Mouse (Mus musculus) limb, embryonic 12.5 days (tissue): Measurements from ENCODE around the gene Tspan2. TPM values are rescaled to one million over a fixed set of nuclear protein-coding genes. Genes with fewer than 3 reads are reported as not detected.

Source experiments
- ATAC-seq: fragments of 200-750 bp; cut with Nextera tagmentation; 2 replicates; pipeline ENCODE4 v1.8.0; 2017; ENCODE audit warnings: low read depth, moderate TSS enrichment; ENCODE audit not compliant: insufficient number of reproducible peaks, insufficient read depth, low FRiP score, low TSS enrichment
- H3K27ac ChIP-seq: fragments of 300-500 bp; sonication (generic); 2 replicates; pipeline ENCODE4 v1.5.1; 2016; ENCODE audit warnings: mild to moderate bottlenecking, moderate library complexity
- H3K27me3 ChIP-seq: fragments of 300-500 bp; sonication (generic); 2 replicates; pipeline ENCODE4 v1.6.1; 2016; ENCODE audit warnings: mild to moderate bottlenecking, moderate library complexity
- H3K36me3 ChIP-seq: fragments of 300-500 bp; sonication (generic); 2 replicates; pipeline ENCODE4 v1.6.1; 2016; ENCODE audit warnings: mild to moderate bottlenecking, moderate library complexity
- H3K4me1 ChIP-seq: fragments of 300-500 bp; sonication (generic); replicated peaks from 2 replicates; pipeline ENCODE4 v1.6.1; 2016
- H3K4me2 ChIP-seq: fragments of 300-500 bp; sonication (generic); 2 replicates; pipeline ENCODE4 v1.6.1; 2016; ENCODE audit warnings: mild to moderate bottlenecking, moderate library complexity
- H3K4me3 ChIP-seq: fragments of 300-500 bp; sonication (generic); replicated peaks from 2 replicates; pipeline ENCODE4 v1.5.1; 2016; ENCODE audit warnings: mild to moderate bottlenecking
- H3K9ac ChIP-seq: fragments of 300-500 bp; sonication (generic); replicated peaks from 2 replicates; pipeline ENCODE4 v1.6.1; 2016; ENCODE audit warnings: mild to moderate bottlenecking, moderate library complexity
- H3K9me3 ChIP-seq: fragments of 300-500 bp; sonication (generic); 2 replicates; pipeline ENCODE4 v1.6.1; 2016; ENCODE audit warnings: mild to moderate bottlenecking, moderate library complexity
- WGBS: fragments of 180-500 bp; shearing (Covaris S2); methylation state at CpG from one replicate; pipeline ENCODE4 v1.1.7; 2016; 5-methylcytosine and 5-hydroxymethylcytosine counted together
- polyA plus RNA-seq: library from polyadenylated mRNA; unstranded; fragments of >200 nt; fragmentation: Nextera tagmentation; extraction: Ambion mirVana; gene quantifications from 2 replicates; pipeline ENCODE4 v1.2.1, GENCODE M21; 2016

Tspan2 gene
- polyA plus RNA-seq, 1 experiment from 2014 or later = 5.6 TPM

DNA sequence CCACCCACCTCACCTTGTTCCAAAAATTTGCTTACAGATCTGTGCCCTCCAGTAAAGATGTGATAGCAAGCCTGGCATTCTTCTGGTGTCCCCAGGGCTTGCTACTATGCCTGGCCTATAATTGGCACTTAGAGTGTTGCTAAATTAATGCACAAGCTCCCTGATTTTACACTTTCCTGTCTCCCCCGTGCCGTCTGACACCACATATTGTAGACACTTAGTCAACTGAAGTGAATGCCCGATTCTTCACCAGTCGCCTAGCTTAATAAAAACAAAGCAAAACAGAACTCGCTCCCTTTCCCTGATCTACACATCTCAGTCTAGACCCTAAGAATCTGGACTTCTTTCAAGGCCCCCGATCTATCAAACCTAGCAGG, 405 bp upstream of the Tspan2 start:
- Histone ChIP-seq H3K4me2 (peak overlapping the region; percentile 78), H3K9ac (peak overlapping the region; percentile 58), H3K27ac (peak overlapping the region; percentile 42; the same call in 1 of the 2 replicates), H3K9me3 (no peaks in the 10 kb centered on the region), H3K4me3 (peak overlapping the region; percentile 64), H3K36me3 (no peaks in the 10 kb centered on the region), H3K4me1 (peaks cover 11% of the 10 kb centered on the region), H3K27me3 (peaks cover 6% of the 10 kb centered on the region; the same call in 1 of the 2 replicates)
- WGBS = 33% methylated on average over 6 of the region's 6 CpGs
- no peak for ATAC-seq

- peak; percentile 61; the same call in 1 of the 2 replicates for ATAC-seq
- H3K4me2 ChIP-seq = peak overlapping the region; percentile 78
- peak overlapping the region; percentile 0; the same call in 1 of the 2 replicates for H3K27ac ChIP-seq
- no peaks in the 10 kb centered on the region for H3K36me3 ChIP-seq
- peaks cover 6% of the 10 kb centered on the region; the same call in 1 of the 2 replicates for H3K27me3 ChIP-seq
- H3K9ac ChIP-seq = peak overlapping the region; percentile 58
- no peaks in the 10 kb centered on the region for H3K9me3 ChIP-seq
- WGBS = under 1% methylated on average over 33 of the region's 33 CpGs
- peak overlapping the region; percentile 64 for H3K4me3 ChIP-seq
- H3K4me1 ChIP-seq = peaks cover 11% of the 10 kb centered on the region
These were observed 766 bp downstream of the Tspan2 start for GRCm38 (mm10) chr3:102735031-102735558.

DNA sequence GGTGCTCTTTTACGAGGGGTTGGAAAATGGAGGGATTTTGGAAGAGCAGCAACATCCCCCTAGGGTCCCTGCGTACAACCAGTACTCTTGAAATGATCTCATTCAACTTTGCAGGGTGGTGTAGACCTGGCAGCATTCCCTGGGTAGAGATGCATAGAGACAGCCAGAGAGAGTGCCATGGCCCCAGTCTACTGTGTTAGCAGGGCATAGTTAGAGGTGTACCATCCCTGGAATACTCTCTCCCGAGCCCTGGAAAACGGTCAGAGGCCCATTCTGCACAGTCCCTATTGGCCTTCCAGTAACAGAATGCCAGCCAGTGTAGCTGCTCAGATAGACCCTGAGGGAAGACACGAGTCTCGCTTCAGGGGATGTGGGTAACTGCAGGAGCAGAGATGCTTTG, 1.3 kb downstream of the Tspan2 start:
- Histone ChIP-seq H3K4me3 (peak overlapping the region; percentile 64), H3K4me1 (peaks cover 11% of the 10 kb centered on the region), H3K27me3 (peaks cover 6% of the 10 kb centered on the region; the same call in 1 of the 2 replicates), H3K9ac (no peak overlapping the region), H3K36me3 (no peaks in the 10 kb centered on the region), H3K27ac (no peak overlapping the region), H3K4me2 (peak overlapping the region; percentile 78), H3K9me3 (no peaks in the 10 kb centered on the region)
- no peak for ATAC-seq
- WGBS = 63% methylated on average over 6 of the region's 6 CpGs

DNA sequence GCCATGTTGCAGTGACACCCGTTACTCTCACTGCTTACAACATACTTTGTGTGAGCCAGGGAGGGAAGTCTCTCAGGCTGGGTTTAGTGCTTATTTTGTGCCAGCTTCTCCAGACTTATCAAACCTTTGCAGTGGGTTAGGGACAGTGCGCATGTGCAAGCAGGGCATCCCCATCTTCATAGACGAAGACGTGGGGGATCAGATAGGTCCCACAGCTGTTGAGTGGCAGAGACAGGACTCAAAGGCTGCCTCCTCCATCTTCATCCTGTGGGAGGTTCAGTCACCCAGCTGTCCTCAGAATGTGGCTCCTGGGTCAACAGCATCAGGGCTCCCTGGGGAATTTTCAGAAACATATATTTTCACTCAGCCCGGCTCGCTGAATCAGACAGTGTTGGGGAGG, 2.1 kb downstream of the Tspan2 start:
- Histone ChIP-seq H3K4me3 (no peak overlapping the region), H3K4me1 (peaks cover 11% of the 10 kb centered on the region), H3K36me3 (no peaks in the 10 kb centered on the region), H3K4me2 (no peak overlapping the region), H3K9me3 (no peaks in the 10 kb centered on the region), H3K27me3 (peaks cover 6% of the 10 kb centered on the region; the same call in 1 of the 2 replicates), H3K27ac (no peak overlapping the region), H3K9ac (no peak overlapping the region)
- ATAC-seq = no peak
- WGBS = 80% methylated on average over 6 of the region's 6 CpGs

DNA sequence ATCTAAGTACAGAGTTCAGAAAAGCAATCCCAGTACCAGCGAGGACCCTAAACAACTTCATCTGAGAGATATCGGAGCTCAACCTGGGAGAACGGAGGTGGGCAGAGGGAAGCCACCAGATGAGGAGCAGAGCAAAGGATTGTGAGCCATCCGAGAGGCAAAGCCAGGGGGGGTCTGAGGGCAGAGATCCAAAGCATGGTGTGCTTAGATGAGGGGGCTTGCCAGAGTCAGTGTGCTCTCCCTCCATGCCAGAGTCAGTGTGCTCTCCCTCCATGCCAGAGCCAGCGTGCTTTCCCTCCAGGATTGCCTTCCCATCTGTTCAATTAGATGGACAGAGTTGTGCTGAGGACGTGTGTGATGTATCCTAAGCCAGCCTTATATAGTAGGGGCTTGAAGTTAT, 2.8 kb downstream of the Tspan2 start:
- Histone ChIP-seq H3K27me3 (peaks cover 6% of the 10 kb centered on the region; the same call in 1 of the 2 replicates), H3K4me3 (no peak overlapping the region), H3K4me1 (peaks cover 11% of the 10 kb centered on the region), H3K9ac (no peak overlapping the region), H3K27ac (no peak overlapping the region), H3K4me2 (no peak overlapping the region), H3K9me3 (no peaks in the 10 kb centered on the region), H3K36me3 (no peaks in the 10 kb centered on the region)
- no peak for ATAC-seq
- WGBS = 77% methylated on average over 6 of the region's 6 CpGs

GRCm38 (mm10) chr3:102738161-102738901, 4.0 kb downstream of the Tspan2 start:
- no peak overlapping the region for H3K9ac ChIP-seq
- H3K36me3 ChIP-seq = no peaks in the 10 kb centered on the region
- WGBS = 75% methylated on average over 10 of the region's 10 CpGs
- H3K27me3 ChIP-seq = peaks cover 6% of the 10 kb centered on the region; the same call in 1 of the 2 replicates
- no peak overlapping the region for H3K4me2 ChIP-seq
- no peak overlapping the region for H3K4me3 ChIP-seq
- no peak for ATAC-seq
- H3K9me3 ChIP-seq = no peaks in the 10 kb centered on the region
- H3K4me1 ChIP-seq = peaks cover 14% of the 10 kb centered on the region
- H3K27ac ChIP-seq = no peak overlapping the region

DNA sequence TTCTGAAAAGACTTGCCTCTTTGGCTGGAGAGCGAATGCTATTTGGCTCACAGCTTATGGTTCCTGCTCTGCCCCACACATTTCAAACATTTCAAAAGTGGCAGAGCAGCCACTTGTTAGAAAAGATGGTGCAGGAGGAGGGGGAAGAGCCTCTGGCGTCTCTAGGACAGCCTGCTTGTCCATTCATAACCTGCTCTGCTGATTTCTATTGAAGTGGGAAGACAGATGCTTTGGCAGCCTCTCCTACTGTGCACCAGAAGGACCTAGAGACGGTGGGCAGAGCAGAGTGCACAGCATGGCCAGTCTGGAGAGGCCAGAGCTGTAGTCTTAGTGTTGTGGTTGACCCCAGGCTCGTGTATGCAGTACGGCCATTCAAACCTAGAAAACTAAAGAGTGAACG, 4.6 kb downstream of the Tspan2 start:
- WGBS = 90% methylated on average over 6 of the region's 6 CpGs
- peaks cover 6% of the 10 kb centered on the region; the same call in 1 of the 2 replicates for H3K27me3 ChIP-seq
- H3K4me3 ChIP-seq = no peak overlapping the region
- no peaks in the 10 kb centered on the region for H3K9me3 ChIP-seq
- no peak overlapping the region for H3K27ac ChIP-seq
- H3K4me1 ChIP-seq = peaks cover 14% of the 10 kb centered on the region
- no peak for ATAC-seq
- H3K9ac ChIP-seq = no peak overlapping the region
- no peaks in the 10 kb centered on the region for H3K36me3 ChIP-seq
- no peak overlapping the region for H3K4me2 ChIP-seq

- Histone ChIP-seq H3K4me2 (no peak overlapping the region), H3K27ac (no peak overlapping the region), H3K27me3 (no peaks in the 10 kb centered on the region), H3K36me3 (no peaks in the 10 kb centered on the region), H3K9ac (no peak overlapping the region), H3K4me3 (no peak overlapping the region), H3K9me3 (no peaks in the 10 kb centered on the region), H3K4me1 (peaks cover 14% of the 10 kb centered on the region)
- ATAC-seq = no peak
- 82% methylated on average over 4 of the region's 4 CpGs for WGBS
These were observed 8.4 kb downstream of the Tspan2 start for GRCm38 (mm10) chr3:102742725-102743124.

GRCm38 (mm10) chr3:102743202-102743601, 8.9 kb downstream of the Tspan2 start:
- H3K4me1 ChIP-seq = peaks cover 14% of the 10 kb centered on the region
- H3K27ac ChIP-seq = no peak overlapping the region
- no peak overlapping the region for H3K4me2 ChIP-seq
- no peaks in the 10 kb centered on the region for H3K9me3 ChIP-seq
- no peaks in the 10 kb centered on the region for H3K36me3 ChIP-seq
- H3K4me3 ChIP-seq = no peak overlapping the region
- no peaks in the 10 kb centered on the region for H3K27me3 ChIP-seq
- no peak overlapping the region for H3K9ac ChIP-seq
- ATAC-seq = no peak
- WGBS = 78% methylated on average over 4 of the region's 4 CpGs

- Histone ChIP-seq H3K27ac (peak overlapping the region; percentile 35; the same call in 1 of the 2 replicates), H3K4me3 (no peak overlapping the region), H3K4me1 (peaks cover 14% of the 10 kb centered on the region), H3K4me2 (no peak overlapping the region), H3K36me3 (no peaks in the 10 kb centered on the region), H3K9me3 (no peaks in the 10 kb centered on the region), H3K27me3 (no peaks in the 10 kb centered on the region), H3K9ac (no peak overlapping the region)
- WGBS = 90% methylated on average over 9 of the region's 9 CpGs
- no peak for ATAC-seq
These were observed 9.6 kb downstream of the Tspan2 start for GRCm38 (mm10) chr3:102743781-102744471.

GRCm38 (mm10) chr3:102744657-102745056, 10.3 kb downstream of the Tspan2 start:
- Histone ChIP-seq H3K27ac (peak overlapping the region; percentile 35; the same call in 1 of the 2 replicates), H3K4me3 (no peak overlapping the region), H3K27me3 (no peaks in the 10 kb centered on the region), H3K9me3 (no peaks in the 10 kb centered on the region), H3K4me2 (no peak overlapping the region), H3K36me3 (no peaks in the 10 kb centered on the region), H3K9ac (no peak overlapping the region), H3K4me1 (peaks cover 14% of the 10 kb centered on the region)
- no peak for ATAC-seq
- WGBS = 49% methylated on average over 5 of the region's 5 CpGs
